Mouse (Mus musculus) gonadal fat pad, adult 2 months (tissue): ENCODE results near the gene Gpbar1. TPM values are rescaled to one million over a fixed set of nuclear protein-coding genes. Genes with fewer than 3 reads are reported as not detected.
"Not testable (repeated sequence)": the region's sequence is repeated elsewhere in the genome, so short reads cannot be mapped to it uniquely, and the experiment has no call there.

Experiments used
- DNase-seq: peaks from one replicate; pipeline ENCODE4 v3.0.0-alpha.2; 2012; ENCODE audit warnings: low read depth
- polyA plus RNA-seq: library from polyadenylated mRNA; depleted of rRNA; stranded (reverse); fragments of >200 nt; gene quantifications from 2 replicates; pipeline ENCODE4 v1.2.3, GENCODE M21; 2012

Gene Gpbar1
- polyA plus RNA-seq, 1 experiment = 1.7 TPM

- no peak for DNase-seq
Measured at GRCm38 (mm10) chr1:74277883-74278537, 340 bp upstream of the Gpbar1 start.

- no peak for DNase-seq
Measured at GRCm38 (mm10) chr1:74278988-74279387, 638 bp downstream of the Gpbar1 start.

- no peak for DNase-seq
Measured at GRCm38 (mm10) chr1:74280591-74281325, 2.4 kb downstream of the Gpbar1 start.

- DNase-seq = no peak
Measured at GRCm38 (mm10) chr1:74281372-74281771, 3.0 kb downstream of the Gpbar1 start.

- no peak for DNase-seq
Measured at GRCm38 (mm10) chr1:74281886-74282285, 3.5 kb downstream of the Gpbar1 start.

- no peak for DNase-seq
Measured at GRCm38 (mm10) chr1:74282896-74283625, 4.7 kb downstream of the Gpbar1 start.

- no peak for DNase-seq
Measured at GRCm38 (mm10) chr1:74283686-74284463, 5.5 kb downstream of the Gpbar1 start.

- peak; percentile 95 for DNase-seq
Measured at GRCm38 (mm10) chr1:74284543-74285160, 6.3 kb downstream of the Gpbar1 start, which contains the start of the genes Aamp and Pnkd. Gene Aamp, minus strand, starts transcription at chr1:74284738. Gene Pnkd, plus strand, starts transcription at chr1:74284930.

GRCm38 (mm10) chr1:74285212-74286010, 7.1 kb downstream of the Gpbar1 start:
- no peak for DNase-seq

GRCm38 (mm10) chr1:74286869-74287607, 8.7 kb downstream of the Gpbar1 start:
- DNase-seq = not testable (repeated sequence)

- DNase-seq = no peak
Measured at GRCm38 (mm10) chr1:74288327-74288726, 10.0 kb downstream of the Gpbar1 start.

GRCm38 (mm10) chr1:74289248-74289647, 10.9 kb downstream of the Gpbar1 start:
- no peak for DNase-seq

- no peak for DNase-seq
Measured at GRCm38 (mm10) chr1:74289740-74290139, 11.4 kb downstream of the Gpbar1 start.

- DNase-seq = no peak
Measured at GRCm38 (mm10) chr1:74290141-74290540, 11.8 kb downstream of the Gpbar1 start.

GRCm38 (mm10) chr1:74292331-74293020, 14.1 kb downstream of the Gpbar1 start:
- DNase-seq = no peak

GRCm38 (mm10) chr1:74293306-74293960, 15.1 kb downstream of the Gpbar1 start:
- no peak for DNase-seq

GRCm38 (mm10) chr1:74294090-74294643, 15.8 kb downstream of the Gpbar1 start:
- no peak for DNase-seq
